Mouse (Mus musculus): ENCODE measurements at regions not wholly inside any gene's neighbourhood (a gene's known extent, or its start where the extent isn't known, plus 50 kb on each side); places are given as distances from the start of the nearest gene placed in this dataset.
"Not testable (repeated sequence)": the region's sequence is repeated elsewhere in the genome, so short reads cannot be mapped to it uniquely, and the experiment has no call there.

DNA sequence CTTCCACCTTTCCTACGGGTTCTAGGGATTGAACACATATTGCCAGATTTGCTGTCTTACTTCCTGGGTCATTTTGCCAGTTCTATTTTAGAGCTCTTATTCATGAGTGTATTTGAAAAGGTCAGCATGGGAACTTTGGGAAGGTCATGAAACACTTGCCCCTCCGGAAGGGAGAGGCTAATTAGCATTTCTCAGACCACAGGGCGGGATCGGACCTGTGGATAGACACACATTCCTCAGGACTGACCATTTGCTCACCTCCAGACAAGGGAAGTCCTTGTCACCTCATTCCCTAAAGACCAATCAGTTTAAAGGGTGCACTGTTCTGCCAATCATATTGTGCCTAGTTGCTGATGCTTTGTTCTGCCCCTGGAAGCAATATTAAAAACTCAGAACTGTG is 146.1 kb upstream of the Arhgap18 start:
- DNase-seq: not testable (repeated sequence)

DNA sequence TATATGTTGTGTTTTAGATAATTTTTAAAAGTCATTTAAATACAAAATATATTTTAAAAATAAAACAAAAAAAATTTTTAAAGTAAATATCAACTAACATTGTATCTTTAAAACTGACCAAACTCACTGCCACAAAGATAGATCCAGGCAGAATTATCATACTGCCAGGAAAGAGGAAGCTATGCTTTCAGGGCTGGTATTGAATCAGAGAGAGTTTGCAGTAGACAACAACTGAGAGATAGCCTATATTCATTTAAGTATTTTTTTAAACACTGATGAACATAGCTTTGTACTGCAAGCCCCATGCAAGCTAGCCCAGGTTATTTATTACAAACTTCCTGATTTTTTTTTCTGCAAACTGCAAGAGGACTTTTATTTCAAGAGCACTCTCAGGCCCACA is 142.0 kb upstream of the Arhgap18 start:
- DNase-seq: no peak

DNA sequence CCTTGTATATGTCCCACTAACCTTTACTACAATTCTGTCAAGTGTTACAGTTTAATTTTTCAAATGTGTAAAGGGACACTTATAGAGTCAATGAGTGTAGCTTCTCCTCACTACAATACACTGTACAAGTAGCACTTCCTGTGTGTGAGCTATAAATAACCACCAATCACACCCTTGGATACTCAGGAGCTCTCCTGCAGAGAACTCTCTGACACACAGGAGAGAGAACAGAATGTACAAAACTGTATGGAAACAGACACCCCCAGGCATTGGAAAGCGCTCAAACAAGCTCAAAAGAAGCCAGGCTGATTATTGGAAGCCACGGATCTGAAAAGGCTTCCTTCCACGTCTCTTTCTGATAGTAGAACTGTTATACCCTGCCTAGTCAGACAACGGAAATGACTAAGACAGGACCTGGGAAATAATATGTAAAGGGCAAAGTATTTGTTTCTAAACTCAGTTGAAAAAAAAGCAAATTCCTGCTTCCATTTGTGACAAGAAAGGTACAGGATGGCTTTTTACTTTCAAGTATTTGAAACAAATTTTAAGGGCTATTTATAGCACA is 122.9 kb upstream of the Arhgap18 start:
- no peak for DNase-seq

- no peak for DNase-seq
Measured at GRCm38 (mm10) chr10:26632266-26632665, 121.0 kb upstream of the Arhgap18 start.

GRCm38 (mm10) chr10:26637459-26637858 is 115.8 kb upstream of the Arhgap18 start:
- DNase-seq: no peak

DNA sequence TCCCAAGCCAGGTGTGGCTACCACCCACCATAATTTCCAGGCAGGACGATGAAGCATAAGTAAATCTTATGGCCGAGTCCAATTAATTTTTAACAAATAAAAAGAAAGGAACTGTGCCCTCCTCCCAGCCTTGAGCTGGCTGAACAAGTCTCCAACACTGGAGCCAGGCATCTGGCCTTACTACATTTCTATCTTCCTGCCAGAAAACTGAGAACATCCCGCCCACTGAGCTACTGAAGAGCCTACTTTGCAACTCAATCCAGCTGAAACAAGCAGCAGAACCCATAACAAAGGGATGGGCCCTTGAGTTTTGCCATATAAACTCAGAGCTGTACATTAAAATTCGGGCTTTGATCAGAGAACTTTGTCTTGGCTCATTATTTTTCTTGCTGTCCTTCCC is 115.2 kb upstream of the Arhgap18 start:
- DNase-seq: no peak

DNA sequence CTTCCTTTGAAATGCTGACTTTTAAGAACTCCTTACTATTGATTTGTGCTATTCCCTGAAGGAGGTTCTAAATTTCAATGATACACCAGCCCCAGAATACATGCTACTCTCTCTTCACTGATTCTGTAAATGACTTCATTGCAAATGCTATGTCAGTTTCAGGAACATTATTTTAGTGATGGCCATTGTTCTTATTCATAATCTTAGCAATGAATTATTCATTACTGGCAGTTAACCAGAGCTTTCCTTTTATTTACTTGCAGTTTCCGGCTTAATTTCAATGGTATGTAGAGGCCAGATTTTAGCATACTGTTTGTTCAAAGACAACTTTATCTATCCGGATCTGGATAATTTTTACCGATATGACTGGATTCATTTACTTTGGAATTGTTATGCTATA is 114.1 kb upstream of the Arhgap18 start:
- no peak for DNase-seq

- no peak for DNase-seq
Measured at GRCm38 (mm10) chr10:26653103-26653502, 100.1 kb upstream of the Arhgap18 start.

DNA sequence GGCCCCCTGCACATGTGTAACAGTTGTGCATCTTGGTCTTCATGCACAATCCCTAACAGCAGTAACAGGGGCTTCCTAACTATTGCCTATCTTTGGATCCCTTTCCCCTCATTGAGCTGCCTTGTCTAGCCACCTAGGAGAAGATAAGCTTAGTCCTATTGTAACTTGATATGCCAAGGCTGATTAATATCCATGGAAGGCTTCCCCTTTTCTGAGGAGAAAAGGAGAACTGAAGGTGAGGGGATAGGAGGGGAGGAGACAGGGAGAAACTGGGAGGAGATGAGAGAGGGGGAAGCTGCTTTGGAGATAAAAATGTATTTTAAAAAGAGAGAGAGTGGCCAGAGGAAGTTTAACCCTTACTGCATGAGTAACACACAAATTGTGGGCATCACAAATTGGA is 89.0 kb upstream of the Arhgap18 start:
- no peak for DNase-seq

- DNase-seq: no peak
Measured at GRCm38 (mm10) chr10:26679500-26680227, 73.6 kb upstream of the Arhgap18 start.

GRCm38 (mm10) chr10:26694761-26695160 is 58.5 kb upstream of the Arhgap18 start:
- DNase-seq: no peak

- DNase-seq: peak; percentile 33
Measured at GRCm38 (mm10) chr10:26695212-26695933, 57.8 kb upstream of the Arhgap18 start.

Data from thymus, postnatal 14 days (tissue).